Mouse (Mus musculus) common myeloid progenitor, adult 5-6 weeks (primary cell): ENCODE measurements at regions not wholly inside any gene's neighbourhood (a gene's known extent, or its start where the extent isn't known, plus 50 kb on each side); places are given as distances from the start of the nearest gene placed in this dataset.

Source experiments
- ATAC-seq: replicated peaks from 2 replicates; pipeline ENCODE4 v1.8.0; 2016; ENCODE audit warnings: low read depth, mild to moderate bottlenecking, moderate TSS enrichment, inconsistent platforms; ENCODE audit not compliant: poor library complexity, severe bottlenecking

DNA sequence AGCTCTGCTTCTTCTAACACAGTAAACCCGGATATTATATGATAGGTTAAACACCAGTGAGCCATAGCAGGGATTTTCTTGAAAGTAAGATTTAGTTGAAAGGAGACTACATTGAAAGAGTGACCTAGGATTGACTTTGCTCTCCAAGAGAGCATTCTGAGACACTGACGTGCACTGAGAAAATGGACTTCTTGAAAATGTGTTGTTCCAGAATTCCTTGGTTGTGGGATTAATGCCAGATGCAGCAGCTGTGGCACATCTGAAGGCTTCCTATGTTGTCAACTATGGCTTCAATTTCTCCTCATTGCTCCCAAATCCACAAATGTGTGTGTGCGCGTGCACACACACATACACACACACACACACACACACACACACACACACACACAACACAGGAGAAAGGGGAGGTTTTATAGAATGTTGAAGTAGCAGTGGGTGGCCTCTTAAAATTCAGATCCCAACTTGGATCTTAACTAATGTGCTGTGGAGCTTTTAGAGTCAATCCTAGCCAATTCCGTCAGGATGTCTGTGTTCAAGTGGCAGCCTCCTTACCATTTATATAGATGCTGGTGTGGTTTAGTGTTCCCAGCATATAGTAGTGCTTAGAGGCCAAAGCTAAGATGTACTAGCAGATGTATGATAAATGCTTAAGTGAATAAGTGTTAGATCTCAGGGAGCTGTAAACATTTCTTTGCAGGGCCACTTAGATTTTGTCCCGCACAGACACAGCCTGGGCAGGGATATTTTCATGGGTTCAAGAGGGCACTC lies 346.5 kb downstream of the C1d start:
- no peak for ATAC-seq

DNA sequence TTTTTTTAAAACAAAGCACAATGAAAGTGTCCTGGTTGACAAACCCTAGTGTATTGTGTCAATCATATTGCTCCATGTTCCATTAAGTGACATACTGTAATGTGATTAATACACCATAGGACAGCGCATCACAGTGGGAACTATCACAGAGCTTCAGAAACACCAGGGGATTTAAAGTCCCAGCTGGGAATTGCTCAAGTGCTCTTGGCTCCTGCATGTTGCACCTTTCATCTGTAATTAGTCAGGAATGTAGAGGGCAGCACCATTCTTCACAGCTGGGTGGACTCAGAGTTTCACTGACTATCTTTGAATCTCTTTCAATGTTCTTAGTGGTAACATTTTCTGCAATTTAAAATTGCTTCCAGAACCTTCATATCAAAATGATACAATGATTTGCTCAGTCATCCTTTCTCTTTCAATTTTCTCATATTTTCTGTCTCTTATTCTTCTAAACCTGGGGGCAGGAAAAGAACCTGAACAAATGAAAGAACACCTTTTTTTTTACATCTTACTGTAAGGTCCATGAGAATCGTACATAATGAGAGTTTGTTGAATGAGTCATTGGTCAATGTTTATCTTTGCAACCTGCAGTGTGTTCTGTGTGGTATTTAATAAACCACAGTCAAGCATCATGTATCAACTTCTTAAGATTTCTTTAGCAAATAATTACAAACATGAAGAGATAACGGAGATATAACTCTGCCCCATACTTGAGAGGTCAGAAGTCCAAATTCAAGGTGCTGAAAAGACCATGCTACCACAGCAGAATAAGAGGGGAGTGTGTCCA lies 333.0 kb downstream of the Etaa1 start:
- no peak for ATAC-seq

DNA sequence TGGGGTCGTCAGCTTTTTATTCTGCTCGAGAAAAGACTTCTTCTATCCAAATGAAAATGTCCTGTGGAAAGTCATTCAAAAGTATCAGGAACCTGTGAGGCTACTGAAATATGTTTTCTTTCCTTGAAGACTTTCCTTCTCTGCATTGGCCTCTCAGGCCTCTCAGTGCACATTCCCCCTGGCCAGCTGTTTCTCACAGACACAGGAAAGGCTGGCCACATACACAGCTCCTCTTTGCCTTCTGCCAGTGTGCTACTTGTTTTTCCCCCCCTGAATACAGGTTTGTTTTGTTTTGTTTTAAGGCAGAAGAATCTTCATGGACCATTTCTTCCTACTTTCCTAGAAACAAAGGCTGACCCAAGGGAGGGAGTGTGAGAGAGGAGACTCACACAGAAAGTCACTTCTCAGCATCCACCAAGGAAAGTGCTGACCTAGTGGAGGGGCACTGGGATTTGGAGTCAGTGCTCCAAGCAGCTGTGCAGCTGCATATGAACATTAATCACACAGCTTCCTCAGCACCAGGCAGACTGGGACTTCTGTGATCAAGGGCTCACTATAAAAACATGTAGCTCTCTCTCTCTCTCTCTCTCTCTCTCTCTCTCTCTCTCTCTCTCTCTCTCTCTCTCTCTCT lies 324.0 kb downstream of the Etaa1 start:
- ATAC-seq = no peak

DNA sequence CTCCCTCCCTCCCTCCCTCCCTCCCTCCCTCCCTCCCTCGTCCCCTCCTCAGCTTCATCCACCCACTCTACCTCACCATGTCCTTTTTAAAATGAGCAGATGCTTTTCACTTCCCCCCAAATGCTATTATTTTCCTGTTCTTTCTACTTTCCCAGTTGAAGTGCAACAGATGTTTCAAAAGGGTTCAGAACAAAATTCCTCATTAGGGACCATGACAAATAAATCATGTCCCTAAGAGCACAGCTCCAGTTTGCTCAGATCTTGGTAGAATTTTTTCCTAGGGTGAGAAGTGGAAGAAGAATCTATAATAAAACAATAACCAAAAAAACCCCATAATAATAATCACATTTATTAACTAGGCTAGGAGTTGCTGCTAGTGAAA lies 323.5 kb downstream of the Etaa1 start:
- ATAC-seq = no peak

DNA sequence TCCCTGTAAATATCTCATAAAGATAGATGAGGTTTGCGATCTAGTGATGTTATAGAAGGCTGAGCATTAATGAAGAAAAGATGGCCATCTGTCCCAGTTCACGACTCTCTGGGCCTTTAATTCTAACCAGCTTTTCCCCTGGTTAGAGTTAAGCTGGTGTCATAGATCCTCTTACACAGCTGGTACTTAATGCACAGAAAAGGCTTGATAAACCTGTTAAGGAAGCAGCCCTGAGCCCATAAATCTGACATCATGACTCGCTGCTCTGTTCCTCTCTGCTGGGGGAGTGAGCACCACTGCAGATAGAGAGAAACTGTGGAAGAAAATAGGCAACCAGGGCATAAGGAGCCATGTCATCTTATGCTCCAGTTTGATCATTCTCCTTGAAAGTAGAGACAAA lies 316.5 kb downstream of the Etaa1 start:
- no peak for ATAC-seq

DNA sequence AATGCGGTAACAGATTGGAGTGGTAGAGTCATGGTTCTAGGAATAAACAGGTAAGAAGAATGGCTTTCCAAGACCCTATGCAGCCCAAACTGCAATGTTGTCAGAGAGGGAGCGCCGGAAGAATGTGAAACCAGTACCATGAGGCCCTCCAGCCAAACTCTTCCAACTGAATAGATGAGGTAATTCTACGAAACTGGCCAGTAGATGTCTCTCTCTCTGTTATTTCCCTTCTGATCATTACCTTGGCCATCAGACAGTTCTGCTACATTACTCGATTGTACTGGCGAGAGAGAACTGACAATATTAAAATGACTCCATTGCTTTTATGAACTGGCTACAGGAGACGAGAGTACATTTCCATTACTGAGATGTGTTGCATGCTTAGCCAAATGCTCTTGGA lies 313.8 kb downstream of the Etaa1 start:
- no peak for ATAC-seq

DNA sequence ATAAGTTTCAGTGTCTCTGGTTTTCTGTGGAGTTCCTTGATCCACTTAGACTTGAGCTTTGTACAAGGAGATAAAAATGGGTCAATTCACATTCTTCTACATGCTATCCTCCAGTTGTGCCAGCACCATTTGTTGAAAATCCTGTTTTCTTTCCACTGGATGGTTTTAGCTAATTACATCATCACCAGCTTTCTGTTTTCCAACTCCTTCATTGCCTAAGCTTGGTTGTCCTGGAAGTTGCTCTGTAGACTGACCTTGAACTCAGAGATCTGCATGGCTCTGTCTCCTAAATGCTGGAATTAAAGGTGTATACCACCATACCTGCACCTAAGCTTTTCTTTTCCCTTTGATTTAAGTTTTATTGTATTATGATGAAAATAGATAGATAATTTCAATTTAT lies 306.2 kb downstream of the Etaa1 start:
- no peak for ATAC-seq

DNA sequence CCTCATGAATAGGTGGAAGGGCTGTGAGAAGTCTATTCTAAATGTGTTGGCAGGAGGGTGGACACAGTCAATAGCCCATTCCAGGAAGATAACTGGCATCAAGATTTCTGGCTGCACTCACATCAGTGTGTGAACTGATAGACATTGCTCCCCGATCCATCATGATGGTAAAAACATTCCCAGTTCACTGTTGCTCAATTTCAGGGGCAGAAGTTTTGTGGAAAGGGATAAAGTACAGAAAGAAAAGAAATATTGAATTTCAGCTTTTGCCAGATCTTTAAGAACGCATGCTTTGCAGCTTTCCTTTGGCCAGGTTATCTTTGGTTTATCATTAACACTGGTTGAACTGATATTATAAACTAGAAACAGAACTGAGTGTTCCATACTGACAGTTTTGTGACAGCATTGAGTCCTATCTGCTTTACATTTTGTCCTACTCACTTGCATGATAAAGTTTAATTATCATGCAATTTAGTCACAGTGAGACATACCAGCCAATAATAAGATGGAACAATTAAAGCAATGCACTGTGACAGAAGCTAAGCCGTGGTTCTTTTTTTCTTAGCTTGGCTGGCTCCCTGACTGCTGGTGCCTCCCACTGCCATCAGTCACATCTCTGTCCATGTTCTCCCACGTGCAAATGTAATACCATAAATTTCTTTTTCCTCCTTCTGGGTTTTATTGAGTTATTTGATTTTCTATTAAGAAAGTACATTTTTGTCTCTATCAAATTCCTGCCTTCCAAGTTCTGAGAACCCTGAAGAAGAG lies 302.1 kb downstream of the Etaa1 start:
- ATAC-seq = no peak

DNA sequence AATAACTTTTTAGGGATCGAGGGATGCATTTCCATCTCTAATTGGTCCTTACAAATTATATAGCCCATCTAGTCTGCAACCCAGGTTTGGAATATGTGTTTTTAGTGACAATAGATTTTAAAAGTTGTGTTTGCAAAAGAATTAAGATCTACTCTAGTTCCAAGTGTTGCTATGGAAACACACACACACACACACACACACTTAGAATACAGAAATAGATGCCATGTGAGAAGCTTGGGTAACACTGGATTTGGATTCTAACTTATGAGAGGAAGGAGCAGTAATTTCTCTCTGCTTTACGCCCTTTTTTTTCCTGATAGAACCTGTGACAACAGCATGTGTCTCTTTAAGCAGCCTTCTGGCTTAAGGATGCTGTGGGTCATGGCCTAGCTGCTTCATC lies 297.8 kb downstream of the Etaa1 start:
- ATAC-seq = no peak

DNA sequence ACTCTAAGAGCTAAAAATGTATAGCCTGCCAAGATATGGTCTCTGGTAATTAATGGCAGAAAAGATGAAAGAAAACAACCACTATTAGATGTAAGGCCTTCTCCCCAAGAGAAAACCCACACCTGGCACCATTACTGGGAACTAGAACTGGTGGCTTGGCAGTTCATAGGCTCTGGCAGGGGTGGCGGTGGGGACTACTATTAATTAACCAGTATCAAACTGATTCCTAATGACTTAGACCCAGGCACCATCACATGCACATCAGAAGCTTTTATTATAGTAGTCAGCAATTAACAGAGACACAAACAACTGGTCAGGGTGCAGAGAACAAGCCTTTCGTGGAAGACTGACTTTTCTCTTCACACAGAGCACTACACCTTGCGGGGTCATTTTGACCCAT lies 296.0 kb downstream of the Etaa1 start:
- ATAC-seq = no peak

DNA sequence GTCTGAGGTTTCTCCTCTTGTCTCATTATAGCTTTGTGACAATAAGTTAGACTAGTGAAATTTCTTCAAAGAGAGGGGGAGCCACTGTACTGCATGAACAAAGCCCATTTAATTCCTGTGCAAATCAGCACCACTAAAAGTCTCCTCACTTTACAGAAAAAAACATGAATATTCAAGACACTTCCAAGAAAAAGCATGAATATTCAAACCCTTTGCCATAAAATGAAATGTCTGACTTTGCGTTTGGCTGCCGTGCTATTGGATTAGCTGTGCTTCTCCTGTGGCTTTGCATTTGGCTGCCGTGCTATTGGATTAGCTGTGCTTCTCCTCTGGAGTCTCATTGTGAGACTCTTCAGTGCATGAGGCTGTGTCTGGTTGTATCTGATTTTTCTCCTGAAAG lies 295.4 kb downstream of the Etaa1 start:
- ATAC-seq = no peak

DNA sequence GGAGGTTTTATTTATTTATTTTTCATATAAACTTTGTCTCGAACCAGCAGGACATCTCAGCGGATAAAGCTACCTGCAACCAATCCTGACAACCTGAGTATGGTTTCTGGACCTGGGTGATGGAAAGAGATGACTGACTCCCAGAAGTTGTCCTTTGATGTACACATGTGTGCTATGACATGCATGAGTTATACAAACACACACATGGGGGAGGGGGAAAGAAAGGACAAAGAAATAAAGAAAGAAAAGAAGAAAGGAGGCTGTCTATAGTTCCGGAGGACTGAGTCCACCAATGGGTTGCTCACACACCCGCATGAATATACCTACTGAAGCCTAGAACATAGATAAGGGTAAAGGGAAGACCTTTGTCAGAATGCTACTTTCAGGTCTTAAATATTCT lies 295.0 kb downstream of the Etaa1 start:
- no peak for ATAC-seq

DNA sequence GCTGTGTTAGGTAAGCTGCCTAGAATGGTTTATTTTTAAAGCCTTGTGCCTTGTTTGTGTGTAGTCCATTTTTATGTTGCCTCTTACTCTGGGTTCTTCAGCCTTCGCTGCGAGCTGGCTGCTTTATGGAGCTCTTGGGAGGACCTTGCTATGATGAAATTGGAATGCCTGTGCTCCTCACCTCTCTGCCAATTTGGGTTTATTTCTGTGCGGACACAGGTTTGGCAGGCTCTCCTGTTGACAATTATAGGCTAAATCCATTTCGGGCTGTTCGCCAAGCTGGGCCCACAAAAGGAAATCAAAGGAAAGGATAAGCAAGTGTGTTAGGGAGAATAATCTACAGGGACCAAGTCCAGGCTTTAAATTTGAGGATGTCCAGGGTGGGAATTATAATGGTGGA lies 289.8 kb downstream of the Etaa1 start:
- ATAC-seq = no peak

DNA sequence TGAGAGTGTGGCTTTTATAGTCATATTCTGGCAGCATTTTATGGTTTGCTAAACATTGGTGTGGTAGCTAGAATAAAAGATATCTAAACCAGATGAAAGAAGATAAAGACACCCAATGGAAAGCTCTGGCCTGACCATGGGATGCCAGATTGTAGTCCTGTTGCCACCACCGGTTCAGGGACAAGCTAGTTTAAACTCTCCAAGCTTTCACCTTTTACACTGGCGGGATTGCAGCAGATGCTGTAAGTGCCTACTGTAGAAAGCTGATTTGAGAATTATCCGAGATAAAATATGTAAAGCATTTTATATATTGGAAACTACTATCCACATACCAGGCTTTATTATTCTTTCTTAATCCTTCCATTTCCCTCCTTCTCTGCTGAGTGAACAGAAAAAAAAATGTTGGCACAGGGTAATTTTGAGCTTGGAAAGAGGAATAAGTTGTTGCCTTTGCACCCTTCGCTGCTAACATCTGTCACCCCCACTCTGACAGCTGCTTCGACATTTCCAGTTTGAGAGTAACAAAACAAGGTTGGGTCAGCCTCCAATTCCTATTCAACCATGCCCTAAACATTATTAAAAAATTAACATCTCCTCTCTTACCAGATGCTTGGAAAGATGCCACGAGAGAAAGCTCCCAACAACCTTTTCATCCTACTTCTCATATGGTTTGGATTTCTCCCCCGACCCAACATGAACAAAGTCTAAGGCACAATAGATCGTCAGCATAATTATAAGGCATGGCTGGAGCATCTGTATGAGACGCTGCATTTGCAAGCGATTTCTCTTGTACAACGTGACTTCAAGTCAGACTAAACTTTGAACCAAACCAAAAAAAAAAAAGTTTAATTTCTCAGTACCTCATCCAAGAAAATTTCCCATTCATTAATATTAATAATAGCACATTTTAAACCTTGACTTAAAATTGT lies 287.8 kb downstream of the Etaa1 start:
- ATAC-seq = no peak

DNA sequence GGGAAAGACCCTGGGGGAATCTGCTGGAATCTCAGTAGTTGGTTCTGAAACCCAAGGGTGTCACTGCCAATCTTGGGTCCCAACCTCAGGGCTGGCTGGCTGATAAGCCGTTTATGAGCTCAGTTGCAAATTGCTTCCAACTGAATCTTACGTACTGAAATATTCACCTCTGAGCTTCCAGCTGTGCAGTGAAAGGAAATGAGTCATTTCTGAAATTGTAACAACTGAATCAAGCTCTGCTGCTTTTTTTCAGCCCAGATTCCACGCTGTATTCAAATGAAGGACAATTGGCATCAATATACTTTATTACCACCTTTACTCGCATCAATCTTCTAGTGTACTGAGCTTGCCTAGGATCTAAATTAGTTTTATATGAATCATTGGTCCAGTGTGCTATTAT lies 272.7 kb downstream of the Etaa1 start:
- no peak for ATAC-seq

DNA sequence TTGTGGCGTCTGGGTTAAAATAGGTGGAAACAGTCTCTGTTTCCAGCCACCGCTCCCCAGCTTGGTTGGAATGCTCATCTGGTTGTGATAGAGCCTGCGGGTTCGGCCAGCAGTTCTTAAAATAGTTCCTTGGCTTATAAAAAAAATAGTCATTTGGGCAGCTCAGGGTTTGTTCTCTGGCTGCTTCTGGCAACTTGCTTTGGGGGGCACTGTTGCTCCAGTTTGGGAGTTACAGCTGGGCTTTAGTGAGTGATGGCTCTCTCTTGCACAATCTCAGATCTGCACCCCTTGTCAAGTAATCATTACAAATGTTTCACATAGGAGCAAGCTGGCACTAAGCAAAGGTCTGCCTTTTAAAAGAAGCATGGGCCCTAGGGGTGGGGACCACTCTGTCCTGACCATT lies 268.0 kb downstream of the Etaa1 start:
- peak; percentile 29; the same call in 1 of the 2 replicates for ATAC-seq

DNA sequence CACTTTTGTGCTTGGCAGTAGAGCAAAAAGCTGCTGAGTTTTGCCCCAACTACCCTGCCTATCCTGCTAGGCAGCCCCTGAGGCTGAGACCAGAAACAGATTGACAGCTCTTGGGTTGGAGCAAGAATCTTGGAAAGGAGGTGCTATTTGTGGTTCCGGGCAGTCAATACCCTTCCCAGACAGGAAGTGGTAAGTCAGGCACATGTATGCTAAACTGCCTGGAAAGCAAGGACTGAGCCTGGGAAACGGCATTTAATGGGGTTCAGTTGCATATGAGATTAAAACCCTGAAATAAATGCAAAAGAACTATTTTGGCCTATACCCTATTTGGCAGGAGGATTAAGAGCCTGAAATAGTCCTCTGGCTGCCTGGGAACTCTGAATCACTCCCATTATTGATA lies 266.9 kb downstream of the Etaa1 start:
- no peak for ATAC-seq

DNA sequence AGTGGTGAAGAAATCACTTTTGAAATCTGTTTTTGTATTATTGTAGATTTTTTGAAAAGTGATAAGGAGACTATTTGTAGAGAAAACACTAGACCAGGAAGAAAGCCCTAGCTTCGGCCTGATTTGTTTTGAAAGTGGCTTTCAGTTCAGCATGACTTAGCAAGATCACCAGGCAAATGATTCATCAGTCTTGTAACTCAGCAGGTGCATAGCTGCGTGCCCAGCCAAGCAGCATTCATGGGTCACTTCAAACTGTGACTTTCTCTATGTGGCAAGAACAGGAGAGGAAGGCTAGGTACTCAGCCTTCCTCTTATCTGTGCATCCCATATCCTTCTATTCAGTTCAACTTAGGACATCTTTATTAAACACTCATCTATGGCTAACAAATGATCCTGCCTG lies 259.5 kb downstream of the Etaa1 start:
- no peak for ATAC-seq

DNA sequence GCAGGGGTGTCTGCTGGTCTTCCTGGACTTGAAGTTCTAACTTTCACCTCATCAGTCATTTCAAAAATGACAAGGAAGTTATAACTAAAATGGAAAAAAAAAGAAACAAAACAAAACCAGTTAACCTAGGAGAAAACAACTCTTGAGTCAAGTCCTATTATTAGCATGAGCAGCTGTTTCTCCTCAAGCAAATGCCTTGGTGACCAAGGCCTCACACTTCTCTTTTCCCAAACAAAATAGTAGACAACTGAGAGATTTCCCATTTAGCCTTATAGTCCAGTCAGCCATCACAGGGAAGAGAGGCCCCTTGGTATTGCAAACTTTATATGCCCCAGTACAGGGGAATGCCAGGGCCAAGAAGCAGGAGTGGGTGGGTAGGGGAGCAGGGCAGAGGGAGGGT lies 244.9 kb downstream of the Etaa1 start:
- ATAC-seq = no peak

DNA sequence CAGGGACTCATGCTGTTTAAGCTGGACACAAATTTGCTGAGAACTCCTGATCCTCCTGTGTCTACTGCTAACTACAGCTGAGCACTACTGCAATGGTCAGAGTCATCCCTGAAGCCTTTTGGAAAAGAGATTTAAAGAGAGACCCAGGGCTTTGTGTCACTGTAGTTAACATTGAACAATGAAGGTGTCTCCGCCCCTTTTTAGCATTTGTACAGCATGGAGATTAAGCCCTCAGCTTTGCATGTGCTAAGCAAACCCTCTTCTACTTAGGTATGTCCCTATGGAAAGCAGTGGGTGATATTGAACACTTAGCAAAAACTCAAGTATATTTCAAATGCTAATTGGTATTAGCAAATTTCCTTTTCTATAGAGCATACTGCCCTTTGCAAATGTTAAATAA lies 231.6 kb downstream of the Etaa1 start:
- ATAC-seq = no peak
